Mouse (Mus musculus) urinary bladder, postnatal 36 days (tissue): Measurements from ENCODE around the gene Olfr92.
"Not testable (repeated sequence)": the region's sequence is repeated elsewhere in the genome, so short reads cannot be mapped to it uniquely, and the experiment has no call there.

Experiments used
- DNase-seq, 2 experiments: peaks; one replicate each; pipeline ENCODE4 v3.0.0; 2022; ENCODE audit warnings: low spot score in 2 of 2, mixed read lengths in 1 of 2

Gene Olfr92

GRCm38 (mm10) chr17:37119988-37120387 lies at the start of gene Olfr92:
Gene Olfr92, minus strand, starts transcription at chr17:37120088.
- no peak for DNase-seq

- DNase-seq = no peak
These were observed 41.5 kb upstream of the Olfr92 start, which contains the start of gene Olfr93 for GRCm38 (mm10) chr17:37161394-37161793. Gene Olfr93, minus strand, starts transcription at chr17:37161494.

- DNase-seq = not testable (repeated sequence)
These were observed 11.5 kb upstream of the Olfr92 start for GRCm38 (mm10) chr17:37131366-37131765.

- no peak for DNase-seq
These were observed 21.7 kb downstream of the Olfr92 start, which contains the start of gene Olfr91 for GRCm38 (mm10) chr17:37098178-37098577. Gene Olfr91, minus strand, starts transcription at chr17:37098278.

GRCm38 (mm10) chr17:37093289-37093688 lies 26.6 kb downstream of the Olfr92 start:
- no peak for DNase-seq

GRCm38 (mm10) chr17:37092198-37092597 lies 27.7 kb downstream of the Olfr92 start:
- no peak for DNase-seq

GRCm38 (mm10) chr17:37088399-37088798 lies 31.5 kb downstream of the Olfr92 start, which contains the start of gene Olfr90:
Gene Olfr90, minus strand, starts transcription at chr17:37088499.
- no peak for DNase-seq

GRCm38 (mm10) chr17:37085545-37085944 lies 34.3 kb downstream of the Olfr92 start:
- no peak for DNase-seq

- DNase-seq = no peak
These were observed 35.3 kb downstream of the Olfr92 start for GRCm38 (mm10) chr17:37084632-37085031.

GRCm38 (mm10) chr17:37083327-37083726 lies 36.6 kb downstream of the Olfr92 start:
- peak; percentile 19 to 38 for DNase-seq

GRCm38 (mm10) chr17:37081659-37082058 lies 38.2 kb downstream of the Olfr92 start:
- DNase-seq = no peak

- DNase-seq = no peak
These were observed 39.8 kb downstream of the Olfr92 start for GRCm38 (mm10) chr17:37080119-37080518.

GRCm38 (mm10) chr17:37078990-37079389 lies 40.9 kb downstream of the Olfr92 start:
- no peak for DNase-seq

- no peak for DNase-seq
These were observed 41.7 kb downstream of the Olfr92 start for GRCm38 (mm10) chr17:37078193-37078592.

GRCm38 (mm10) chr17:37075766-37076165 lies 44.1 kb downstream of the Olfr92 start:
- DNase-seq = no peak

- no peak for DNase-seq
These were observed 44.7 kb downstream of the Olfr92 start for GRCm38 (mm10) chr17:37075181-37075580.

GRCm38 (mm10) chr17:37072730-37073276 lies 47.1 kb downstream of the Olfr92 start:
- DNase-seq = no peak

GRCm38 (mm10) chr17:37072080-37072729 lies 47.7 kb downstream of the Olfr92 start:
- no peak for DNase-seq

GRCm38 (mm10) chr17:37070121-37070520 lies 49.8 kb downstream of the Olfr92 start:
- DNase-seq = no peak

- DNase-seq = no peak
These were observed 52.0 kb downstream of the Olfr92 start for GRCm38 (mm10) chr17:37067861-37068260.

- no peak for DNase-seq
These were observed 53.9 kb downstream of the Olfr92 start for GRCm38 (mm10) chr17:37065993-37066392.

GRCm38 (mm10) chr17:37063686-37064495 lies 56.0 kb downstream of the Olfr92 start:
- DNase-seq = no peak
